Mouse (Mus musculus): ENCODE results near the gene Abcb5. TPM values are rescaled to one million over a fixed set of nuclear protein-coding genes. Genes with fewer than 3 reads are reported as not detected.

Abcb5 gene
- polyA plus RNA-seq, 1 experiment from 2014 or later, result not detected

DNA sequence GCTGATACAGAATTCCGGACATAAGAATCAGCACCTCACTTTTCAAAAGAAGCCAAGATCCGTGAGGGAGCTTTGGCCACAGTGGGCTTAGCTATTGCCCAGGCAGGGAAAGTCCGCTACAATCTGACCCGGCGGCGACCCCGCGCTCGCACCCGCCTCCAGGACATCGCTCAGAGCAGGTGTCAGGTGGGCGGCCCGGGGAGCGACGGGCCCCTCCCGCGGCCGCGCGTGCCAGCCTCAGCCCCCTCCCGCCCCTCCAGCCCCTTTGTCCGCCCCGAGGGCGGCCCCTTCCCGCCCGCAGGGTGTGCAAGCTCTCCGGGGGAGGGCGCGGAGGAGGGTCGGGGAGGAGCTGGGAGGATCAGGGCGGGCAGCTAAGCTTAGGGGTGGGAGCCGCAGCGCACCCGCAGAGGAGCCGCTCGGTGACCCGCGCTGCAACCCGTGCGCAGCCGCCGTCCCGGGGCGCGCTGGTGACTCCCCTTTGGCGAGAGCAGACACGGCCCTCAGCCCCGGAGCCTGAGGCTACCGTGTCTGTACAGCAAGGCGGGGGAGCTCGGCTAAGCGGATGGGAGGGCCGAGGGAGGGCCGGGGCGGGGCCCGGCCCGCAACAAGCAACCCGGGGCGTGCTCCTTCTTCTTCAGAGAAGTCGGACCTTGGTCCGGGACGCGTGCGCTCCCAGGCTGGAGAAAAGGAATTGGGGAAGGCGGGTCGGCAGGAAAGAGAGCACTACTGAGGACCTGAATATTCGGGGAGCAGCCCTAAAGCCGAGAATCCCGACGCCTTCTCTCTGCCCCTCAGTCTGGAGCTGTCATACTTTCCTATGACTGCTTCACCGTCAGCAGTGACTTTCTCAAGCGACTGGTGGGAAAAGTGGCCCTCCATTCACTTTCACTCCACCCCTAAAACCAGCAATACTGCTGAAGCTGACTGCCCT, 129.5 kb downstream of the Abcb5 start:
- Histone ChIP-seq H3K27ac (peak overlapping the region; percentile 86), H3K9me3 (no peaks in the 10 kb centered on the region), H3K27me3 (ENCODE audit: poor library complexity, severe bottlenecking) (peaks cover 90% of the 10 kb centered on the region), H3K36me3 (replicated peaks) (no peaks in the 10 kb centered on the region), H3K4me3 (peak overlapping the region; percentile 69), H3K4me1 (peaks cover 70% of the 10 kb centered on the region)
- peak; percentile 68 for DNase-seq (ENCODE audit: extremely low spot score, low spot score)
- WGBS, result under 1% methylated on average over 72 of the region's 72 CpGs

DNA sequence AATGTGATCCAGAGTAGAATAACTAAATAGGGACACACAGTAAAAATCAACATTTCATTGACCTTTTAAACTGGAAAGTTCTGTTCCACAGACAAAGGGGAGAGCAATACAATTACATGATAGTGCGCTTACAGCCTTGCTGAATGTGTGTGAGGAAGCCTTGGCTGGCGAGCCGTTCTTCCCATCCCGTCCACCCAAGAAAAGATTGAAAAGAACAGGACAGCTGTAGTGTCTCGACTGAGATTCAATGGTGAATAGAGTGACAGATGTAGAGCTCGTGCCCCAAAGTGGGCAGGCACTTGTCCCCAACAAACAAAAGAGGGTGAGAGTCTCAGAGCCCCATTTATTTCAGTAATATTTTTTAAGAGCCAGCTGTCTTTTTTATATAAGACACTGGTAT, 136.3 kb downstream of the Abcb5 start:
- peaks cover 7% of the 10 kb centered on the region for H3K4me1 ChIP-seq
- no peak for DNase-seq (ENCODE audit: extremely low spot score, low spot score)
- peaks cover 30% of the 10 kb centered on the region for H3K27me3 ChIP-seq (ENCODE audit: poor library complexity, severe bottlenecking)
- no peaks in the 10 kb centered on the region for H3K36me3 ChIP-seq (replicated peaks)
- H3K27ac ChIP-seq, result no peak overlapping the region
- H3K9me3 ChIP-seq, result no peaks in the 10 kb centered on the region
- WGBS, result 80% methylated on average over 6 of the region's 6 CpGs
- no peak overlapping the region for H3K4me3 ChIP-seq

Other genes with a start within 250 kb of the Abcb5 start
- 17.5 and 20.9 TPM in 2 replicates for gene Sp8, start 120.1 kb downstream of the Abcb5 start, polyA plus RNA-seq (2016; fragmentation: Nextera tagmentation; extraction: Ambion mirVana)